Mouse (Mus musculus) spleen, adult 2 months (tissue): ENCODE results near the gene Rhcg. TPM values are rescaled to one million over a fixed set of nuclear protein-coding genes. Genes with fewer than 3 reads are reported as not detected.
A peak's percentile ranks its signal among the peaks of the same experiment; 100 is the strongest.

Source experiments
- DNase-seq, 2 experiments: peaks; one replicate each; pipeline versions ENCODE4 v3.0.0 to v3.0.0-alpha.2; 2012 to 2021; ENCODE audit warnings: low spot score in 2 of 2, low read depth in 1 of 2
- H3K27ac ChIP-seq: fragments of 200-500 bp; 2 replicates; pipeline ENCODE4 v1.5.1; 2012; ENCODE audit warnings: low read length, inconsistent platforms; ENCODE audit not compliant: insufficient read depth
- H3K27me3 ChIP-seq: fragments of 200-500 bp; 2 replicates; pipeline ENCODE4 v1.6.1; 2012; ENCODE audit warnings: mild to moderate bottlenecking, moderate library complexity, low read length, inconsistent platforms; ENCODE audit not compliant: control insufficient read depth, insufficient read depth
- H3K36me3 ChIP-seq: fragments of 200-500 bp; 2 replicates; pipeline ENCODE4 v1.6.1; 2012; ENCODE audit warnings: mild to moderate bottlenecking, low read length, inconsistent platforms; ENCODE audit not compliant: control insufficient read depth, insufficient read depth
- H3K4me1 ChIP-seq: fragments of 200-500 bp; 2 replicates; pipeline ENCODE4 v1.6.1; 2011; ENCODE audit warnings: inconsistent platforms; ENCODE audit not compliant: control insufficient read depth, insufficient read depth, insufficient read length
- H3K4me3 ChIP-seq: fragments of 200-500 bp; 2 replicates; pipeline ENCODE4 v1.5.1; 2011; ENCODE audit warnings: mild to moderate bottlenecking, inconsistent platforms; ENCODE audit not compliant: insufficient read depth, insufficient read length; ENCODE audit errors: extremely low read depth
- CTCF ChIP-seq: fragments of 200-500 bp; IDR thresholded peaks from 2 replicates; pipeline ENCODE4 v1.5.1; 2011; ENCODE audit warnings: mild to moderate bottlenecking, inconsistent platforms; ENCODE audit not compliant: insufficient read depth, insufficient read length, insufficient replicate concordance; ENCODE audit errors: extremely low read depth
- POLR2A ChIP-seq: fragments of 200-500 bp; IDR thresholded peaks from 2 replicates; pipeline ENCODE4 v1.6.1; 2011; ENCODE audit warnings: low read depth, low read length, inconsistent platforms
- WGBS: fragments of 180-500 bp; shearing (Covaris S2); methylation state at CpG from one replicate; pipeline ENCODE4 v1.1.7; 2018; 5-methylcytosine and 5-hydroxymethylcytosine counted together
- polyA plus RNA-seq: library from polyadenylated mRNA; depleted of rRNA; stranded (reverse); fragments of >200 nt; gene quantifications from 2 replicates; pipeline ENCODE4 v1.2.3, GENCODE M21; 2012; rRNA removed

The Rhcg gene
- polyA plus RNA-seq, 1 experiment = 0.07 TPM

GRCm38 (mm10) chr7:79547092-79547491 is 70.4 kb downstream of the Rhcg start:
- H3K4me1 ChIP-seq = peaks cover 3% of the 10 kb centered on the region; the same call in 1 of the 2 replicates
- peaks cover 14% of the 10 kb centered on the region for H3K27me3 ChIP-seq
- no peak overlapping the region for H3K4me3 ChIP-seq
- no peak overlapping the region for H3K27ac ChIP-seq
- TF ChIP-seq POLR2A = no peak
- peak; percentile 63; the same call in 1 of the 2 replicates for TF ChIP-seq CTCF
- H3K36me3 ChIP-seq = no peaks in the 10 kb centered on the region
- 3% methylated on average over 15 of the region's 15 CpGs for WGBS
- DNase-seq = peak; percentile 8 to 57

GRCm38 (mm10) chr7:79545066-79545400 is 72.4 kb downstream of the Rhcg start:
- WGBS = 7% methylated on average over 7 of the region's 7 CpGs
- no peak for TF ChIP-seq POLR2A
- TF ChIP-seq CTCF = no peak
- Histone ChIP-seq H3K36me3 (no peaks in the 10 kb centered on the region), H3K4me3 (no peak overlapping the region), H3K27ac (no peak overlapping the region), H3K4me1 (peaks cover 3% of the 10 kb centered on the region; the same call in 1 of the 2 replicates), H3K27me3 (peaks cover 16% of the 10 kb centered on the region)
- no peak for DNase-seq

GRCm38 (mm10) chr7:79544281-79545065 is 73.0 kb downstream of the Rhcg start:
- DNase-seq = no peak
- peaks cover 3% of the 10 kb centered on the region; the same call in 1 of the 2 replicates for H3K4me1 ChIP-seq
- H3K27me3 ChIP-seq = peaks cover 16% of the 10 kb centered on the region
- TF ChIP-seq CTCF (no peak), POLR2A (no peak)
- H3K36me3 ChIP-seq = no peaks in the 10 kb centered on the region
- H3K27ac ChIP-seq = no peak overlapping the region
- H3K4me3 ChIP-seq = no peak overlapping the region
- WGBS = 6% methylated on average over 37 of the region's 37 CpGs

Other genes starting within 250 kb of the Rhcg start
- gene Rlbp1, start 230.6 kb downstream of the Rhcg start, polyA plus RNA-seq = not detected in 2 replicates
- gene Fanci, start 225.7 kb downstream of the Rhcg start, polyA plus RNA-seq = 0.99 and 2.4 TPM in 2 replicates
- 53.8 and 54.6 TPM in 2 replicates for gene Polg, start 151.3 kb downstream of the Rhcg start, polyA plus RNA-seq
- 1.2 and 1.5 TPM in 2 replicates for gene Ticrr, start 42.5 kb upstream of the Rhcg start, polyA plus RNA-seq
- gene Kif7, start 98.1 kb upstream of the Rhcg start, polyA plus RNA-seq = 0.98 and 1.4 TPM in 2 replicates
- 3.9 and 5.2 TPM in 2 replicates for gene Plin1, start 115.2 kb upstream of the Rhcg start, polyA plus RNA-seq
- gene Pex11a, start 125.5 kb upstream of the Rhcg start, polyA plus RNA-seq = 1.7 and 2.7 TPM in 2 replicates
- gene Wdr93, start 125.5 kb upstream of the Rhcg start, polyA plus RNA-seq = not detected in 2 replicates
- 0.07 TPM in 1 of 2 replicates, not detected in the other for gene Mesp1, start 176.1 kb upstream of the Rhcg start, polyA plus RNA-seq
- 0.18 and 0.28 TPM in 2 replicates for gene Mesp2, start 193.1 kb upstream of the Rhcg start, polyA plus RNA-seq
- gene Anpep, start 243.4 kb upstream of the Rhcg start, polyA plus RNA-seq = 25.7 and 28.4 TPM in 2 replicates